Mouse (Mus musculus) testis, adult 2 months (tissue): ENCODE results near the gene Trp73.

Source experiments
- CTCF ChIP-seq: fragments of 200-500 bp; IDR thresholded peaks from 2 replicates; pipeline ENCODE4 v1.5.1; 2012; ENCODE audit warnings: low read depth, mild to moderate bottlenecking, inconsistent platforms, low read length, moderate library complexity; ENCODE audit not compliant: control insufficient read depth, insufficient read depth, insufficient replicate concordance
- POLR2A ChIP-seq: fragments of 200-500 bp; IDR thresholded peaks from 2 replicates; pipeline ENCODE4 v1.6.1; 2012; ENCODE audit warnings: low read depth, mild to moderate bottlenecking, inconsistent platforms, low read length, moderate library complexity; ENCODE audit not compliant: control insufficient read depth

DNA sequence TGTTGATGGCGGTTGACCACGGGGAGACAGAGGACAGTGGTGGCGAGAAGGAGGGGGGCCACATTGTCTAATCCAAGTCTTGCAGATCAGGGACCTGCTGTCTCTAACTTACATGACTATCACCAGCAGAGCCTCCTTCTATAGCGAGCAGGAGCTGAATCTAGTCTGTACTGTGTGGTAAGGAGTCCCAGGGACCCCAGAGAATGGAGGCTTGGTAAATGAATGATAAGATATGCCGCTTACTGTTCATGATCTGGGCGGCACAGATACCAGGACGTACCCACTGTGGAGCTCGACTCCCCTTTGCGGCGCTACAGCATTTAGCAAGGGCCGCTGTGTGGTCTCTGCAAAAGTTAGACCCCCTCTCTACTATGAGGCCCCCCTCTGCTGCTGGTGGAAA, 18.2 kb downstream of the Trp73 start:
- TF ChIP-seq CTCF (no peak), POLR2A (no peak)
